Mouse (Mus musculus) Patski (cell line): Measurements from ENCODE around the gene Hand2. TPM values are rescaled to one million over a fixed set of nuclear protein-coding genes. Genes with fewer than 3 reads are reported as not detected.

Source experiments
- ATAC-seq: fragments of 100-300 bp; one replicate; pipeline ENCODE4 v1.8.0; 2021
- CTCF ChIA-PET: fragments of 350-600 bp; sonication (Branson Sonifier 250); formaldehyde crosslinking; loops from one replicate; lab custom pipeline; 2022; ENCODE audit warnings: inconsistent platforms; lab: Charles Lee
- POLR2A ChIA-PET: fragments of 350-600 bp; sonication (Branson Sonifier 250); formaldehyde crosslinking; loops from one replicate; lab custom pipeline; 2022; ENCODE audit warnings: antibody characterized with exemption, inconsistent platforms; lab: Charles Lee
- DNase-seq: peaks from one replicate; pipeline ENCODE4 v3.0.0-alpha.2; 2011; ENCODE audit warnings: low read depth, low spot score
- H3K27me3 ChIP-seq: fragments of 371-371 bp; one replicate; pipeline ENCODE4 v1.5.1; 2021
- CTCF ChIP-seq: fragments of 100-300 bp; IDR thresholded peaks from one replicate; pipeline ENCODE4 v1.5.1; 2021
- in situ Hi-C: fragments of 300-500 bp; cut with MboI; formaldehyde crosslinking; loops from 3 replicates; pipeline ENCODE4 v1.11.1; 2018; ENCODE audit warnings: low pct_unique_long_range_greater_than_20kb, mixed read lengths
- polyA plus RNA-seq: library from polyadenylated mRNA; unstranded; gene quantifications from one replicate; pipeline ENCODE4 v1.2.3, GENCODE M21; 2021

Gene Hand2
- polyA plus RNA-seq, 1 experiment from 2014 or later = 0.58 TPM

DNA sequence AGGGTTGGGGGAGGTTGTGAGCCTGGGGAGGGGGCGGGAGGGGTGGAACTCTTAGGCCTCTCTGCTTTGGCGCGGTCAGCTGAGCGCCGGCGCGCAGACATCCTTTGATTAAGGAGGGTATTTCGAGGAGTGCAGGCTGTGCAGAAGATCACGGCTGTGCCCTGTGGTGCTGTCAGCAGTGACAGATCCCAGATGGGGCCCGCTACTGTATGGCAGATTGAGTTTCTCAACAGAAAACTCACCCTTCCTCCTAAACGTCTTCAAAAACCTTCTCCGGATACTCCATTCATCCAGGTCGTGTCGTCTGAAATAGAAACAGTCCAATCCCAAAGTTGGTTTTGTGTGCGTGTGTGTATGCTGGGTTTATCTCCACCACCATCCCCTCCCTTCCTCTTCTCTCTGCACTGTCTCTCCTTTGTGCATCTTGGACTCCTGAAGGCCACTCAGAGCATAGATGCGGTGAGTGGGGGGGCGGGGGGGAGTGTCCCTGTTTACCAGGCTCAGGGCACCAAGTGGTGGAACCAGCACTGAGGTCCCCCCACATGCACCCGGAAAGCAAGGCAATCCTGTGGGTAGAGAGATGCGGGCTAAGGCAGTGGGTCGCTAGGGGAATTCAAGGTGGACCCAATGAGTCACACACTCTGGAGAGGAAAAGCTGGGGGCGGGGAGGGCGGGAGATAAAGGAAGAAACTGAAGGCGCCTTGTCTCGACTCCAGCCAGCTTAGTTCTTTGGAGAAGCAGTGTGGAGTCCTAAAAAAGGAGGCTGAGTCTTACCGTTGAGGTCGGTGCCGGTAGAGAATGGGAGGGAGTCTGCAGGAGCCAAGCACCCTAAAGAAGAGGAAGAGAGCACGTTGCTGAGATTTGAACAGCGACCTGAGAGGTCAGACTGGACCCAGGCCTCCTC is 11.2 kb downstream of the Hand2 start:
- no peak for DNase-seq
- TF ChIP-seq CTCF = no peak
- ChIA-PET CTCF (no interaction called here), POLR2A (no interaction called here)
- H3K27me3 ChIP-seq = no peaks in the 10 kb centered on the region
- no peak for ATAC-seq
- in situ Hi-C loops = no loop called here

DNA sequence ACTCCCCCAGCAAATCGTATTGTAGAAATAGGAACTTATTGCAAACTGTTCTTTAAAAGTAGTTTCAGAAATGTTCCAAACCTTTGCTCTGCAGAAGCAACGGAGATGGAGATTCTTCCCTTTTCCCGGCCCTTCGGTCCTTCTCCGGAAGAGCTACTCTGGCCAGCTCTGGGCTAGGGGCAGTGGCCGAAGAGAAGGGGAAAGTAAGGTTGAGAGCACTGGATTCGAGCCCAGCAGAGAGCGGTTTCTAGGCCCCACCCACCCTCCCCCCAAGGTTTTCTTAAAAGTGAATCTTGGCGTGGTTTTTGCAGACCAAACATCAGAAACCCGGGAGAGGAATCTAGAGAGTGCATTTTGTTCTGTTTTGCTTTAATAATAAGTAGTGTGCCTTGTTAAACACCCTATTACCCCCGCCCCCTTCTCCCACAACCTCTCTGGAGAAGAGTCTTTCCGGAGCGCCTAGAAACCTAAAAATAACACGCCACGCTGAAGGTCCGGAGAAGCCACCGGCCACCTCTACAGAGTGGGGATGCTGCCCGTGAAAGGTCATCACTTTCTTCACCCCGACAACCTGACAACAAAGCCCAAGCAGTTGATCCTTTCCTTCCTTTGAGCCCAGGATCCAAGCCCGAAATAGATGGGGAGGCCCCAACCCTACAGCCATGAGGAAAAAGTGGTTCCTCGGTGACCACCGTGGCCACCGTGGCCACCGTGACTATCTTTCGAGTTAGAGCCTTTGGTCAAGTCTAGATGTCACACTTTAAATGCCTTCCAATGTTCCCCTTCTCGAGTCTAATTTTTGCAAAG is 12.1 kb downstream of the Hand2 start:
- no peak for ATAC-seq
- CTCF ChIA-PET = no interaction called here
- no peaks in the 10 kb centered on the region for H3K27me3 ChIP-seq
- POLR2A ChIA-PET = no interaction called here
- in situ Hi-C loops = no loop called here
- no peak for DNase-seq
- no peak for TF ChIP-seq CTCF

DNA sequence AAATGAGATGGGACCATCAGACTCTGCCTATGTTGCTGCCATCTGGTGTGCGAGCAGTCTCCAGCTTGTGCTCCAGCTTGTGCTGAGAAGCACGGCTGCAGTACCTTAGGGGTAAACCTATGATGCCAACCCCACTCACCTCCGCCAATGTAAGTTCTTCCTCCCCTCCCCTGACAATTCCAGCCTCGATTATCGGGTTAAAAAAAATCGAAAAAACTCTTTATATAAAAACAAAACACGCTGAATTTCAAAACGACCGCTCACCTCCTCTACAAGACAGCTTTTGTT is 12.6 kb downstream of the Hand2 start:
- no peaks in the 10 kb centered on the region for H3K27me3 ChIP-seq
- CTCF ChIA-PET = no interaction called here
- POLR2A ChIA-PET = no interaction called here
- no peak for TF ChIP-seq CTCF
- in situ Hi-C loops = no loop called here
- no peak for ATAC-seq
- no peak for DNase-seq

DNA sequence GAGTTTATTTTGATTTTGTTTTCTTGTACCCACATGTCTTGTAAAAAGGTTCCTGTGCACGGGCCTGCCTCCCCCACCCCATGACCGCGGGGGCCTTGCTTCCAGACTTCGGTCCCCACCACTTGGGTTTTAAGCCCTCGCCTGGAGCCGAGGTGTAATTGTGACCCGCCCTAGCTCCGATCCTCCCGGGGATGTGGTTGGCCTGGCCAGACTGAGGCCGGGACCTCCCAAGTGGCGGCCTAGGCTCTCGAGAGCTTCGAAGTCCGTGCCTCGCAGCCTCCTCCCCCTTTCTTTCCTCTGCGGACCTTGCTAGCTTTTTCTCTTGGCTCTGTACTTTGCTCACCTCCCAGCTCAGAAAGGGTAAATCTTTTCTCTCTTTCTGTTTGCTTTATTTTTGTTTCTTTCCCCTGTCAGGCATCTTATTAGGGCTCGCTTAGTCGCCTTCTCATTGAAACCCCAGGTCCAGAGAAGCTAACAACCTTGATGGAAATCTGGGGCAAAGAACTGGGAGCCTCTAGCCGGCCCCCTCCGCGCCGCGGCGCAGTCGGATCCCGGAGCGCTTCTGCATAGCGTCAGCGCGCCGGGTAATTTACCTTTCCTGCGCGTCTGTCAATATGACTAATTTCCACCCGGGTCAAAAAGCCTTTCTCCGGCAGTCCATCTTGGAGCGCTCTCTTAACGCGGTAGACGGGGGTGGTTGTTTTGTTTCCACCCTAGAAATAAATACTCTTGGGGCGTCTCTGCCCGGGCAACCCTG is 13.2 kb downstream of the Hand2 start:
- no peaks in the 10 kb centered on the region for H3K27me3 ChIP-seq
- CTCF ChIA-PET = no interaction called here
- TF ChIP-seq CTCF = no peak
- no peak for ATAC-seq
- POLR2A ChIA-PET = interaction anchor here (0.6 kb wide), 1 partner anchor 34 kb away, joined by 4 read pairs; no protein-coding TSS in a partner anchor
- no peak for DNase-seq
- in situ Hi-C loops = no loop called here

DNA sequence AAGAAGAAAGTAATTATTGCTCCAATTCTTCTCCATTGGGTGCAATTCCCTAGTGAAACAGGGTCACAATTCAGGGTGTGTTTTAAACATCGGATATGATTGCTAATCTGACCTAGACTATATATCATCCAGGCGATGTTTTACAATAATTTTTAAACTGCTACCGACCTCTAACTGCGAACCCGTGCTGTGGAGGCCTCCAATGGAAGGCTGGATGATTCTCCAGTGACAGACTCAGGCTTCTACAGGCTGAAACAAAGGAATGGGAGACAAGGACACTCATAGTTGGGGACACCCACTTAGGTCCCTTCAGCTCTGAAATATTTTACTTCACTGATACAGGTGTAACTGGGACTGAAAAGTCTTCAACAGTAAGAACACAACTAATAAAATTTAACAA is 13.9 kb downstream of the Hand2 start:
- ATAC-seq (no peak), DNase-seq (no peak)
- H3K27me3 ChIP-seq = no peaks in the 10 kb centered on the region
- ChIA-PET POLR2A (interaction anchor here (0.6 kb wide), 1 partner anchor 35 kb away, joined by 4 read pairs; no protein-coding TSS in a partner anchor), CTCF (no interaction called here)
- in situ Hi-C loops = no loop called here
- no peak for TF ChIP-seq CTCF

DNA sequence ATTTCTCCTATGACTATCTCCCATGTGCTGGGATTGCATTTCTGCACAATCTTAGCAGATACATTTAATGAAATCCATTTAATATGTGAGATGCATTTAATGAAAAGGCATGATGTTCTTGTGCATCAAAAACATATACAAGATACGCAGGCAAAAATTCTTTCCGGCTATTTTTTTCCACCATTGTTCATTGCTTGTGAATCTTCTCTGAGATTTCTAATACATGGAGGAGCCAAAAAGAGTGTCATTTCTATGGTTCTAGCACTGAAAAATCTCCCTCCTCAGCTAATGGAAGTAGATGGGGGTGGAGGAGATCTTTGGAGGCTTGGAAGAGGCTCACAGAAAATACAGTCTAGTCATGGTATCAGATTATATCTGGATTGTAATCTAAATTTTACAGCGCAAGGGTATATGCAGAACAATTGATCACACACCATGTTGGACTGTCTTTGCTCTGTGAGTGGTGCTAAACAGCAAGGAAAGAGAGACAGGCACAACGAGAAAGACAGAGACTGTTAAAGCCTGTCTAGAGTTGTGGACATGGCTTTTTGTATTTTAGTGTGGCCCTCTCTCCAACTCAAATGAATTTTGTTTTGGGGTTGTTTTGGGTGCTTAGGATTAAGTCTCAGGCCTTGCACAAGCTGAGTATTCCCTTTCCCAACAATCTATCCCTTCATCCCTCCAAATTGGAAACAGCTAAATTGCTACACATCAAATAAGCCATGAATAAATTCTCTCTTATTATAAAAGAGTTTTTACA is 16.7 kb downstream of the Hand2 start:
- POLR2A ChIA-PET = no interaction called here
- TF ChIP-seq CTCF = no peak
- H3K27me3 ChIP-seq = no peaks in the 10 kb centered on the region
- ATAC-seq (no peak), DNase-seq (no peak)
- in situ Hi-C loops = no loop called here
- CTCF ChIA-PET = no interaction called here

DNA sequence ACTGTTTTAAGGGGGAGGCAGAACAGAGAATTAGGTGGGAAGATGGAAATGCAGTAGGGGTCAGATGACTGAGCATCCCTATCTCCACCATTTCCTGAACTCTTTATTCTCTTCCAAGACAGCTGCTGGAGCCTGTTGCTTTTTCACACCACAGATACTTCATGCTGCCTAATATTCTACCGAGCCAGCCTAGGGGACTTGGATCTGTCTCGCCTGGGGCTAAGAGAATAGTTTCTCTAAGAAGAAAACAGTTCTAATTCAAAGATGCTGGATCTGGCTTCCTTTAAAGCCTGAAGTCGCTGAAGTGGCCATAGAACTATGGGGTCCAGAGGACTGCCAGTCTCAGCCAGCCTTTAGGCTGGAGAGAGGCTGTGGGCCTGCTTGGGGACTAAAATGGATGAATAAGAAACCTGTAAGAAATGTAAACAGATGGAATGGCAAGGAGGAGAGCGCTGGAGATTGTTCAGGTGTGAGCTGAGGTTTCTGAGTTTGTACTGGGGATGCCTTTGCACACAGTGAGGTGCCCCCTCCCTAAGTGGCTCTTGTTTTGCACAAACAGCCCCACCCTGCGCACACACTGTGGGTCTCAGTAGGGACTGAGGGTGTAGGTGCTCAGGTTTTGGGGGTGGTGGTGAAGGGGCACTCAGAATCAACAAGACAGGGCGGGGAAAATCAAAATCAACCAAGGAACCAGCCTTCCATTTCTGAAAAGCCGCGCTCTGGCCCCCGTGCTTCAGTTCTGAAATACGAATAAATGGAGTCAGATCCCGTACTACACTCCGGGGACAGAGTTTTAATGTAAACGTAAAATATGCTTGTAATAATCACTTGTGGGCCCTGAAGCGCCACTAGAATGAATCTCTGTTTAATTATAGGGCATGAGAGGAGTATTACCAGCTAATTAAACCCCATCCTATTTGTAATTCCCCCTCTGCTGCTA is 19.2 kb downstream of the Hand2 start:
- ChIA-PET CTCF (no interaction called here), POLR2A (no interaction called here)
- ATAC-seq (no peak), DNase-seq (no peak)
- H3K27me3 ChIP-seq = no peaks in the 10 kb centered on the region
- in situ Hi-C loops = no loop called here
- no peak for TF ChIP-seq CTCF

DNA sequence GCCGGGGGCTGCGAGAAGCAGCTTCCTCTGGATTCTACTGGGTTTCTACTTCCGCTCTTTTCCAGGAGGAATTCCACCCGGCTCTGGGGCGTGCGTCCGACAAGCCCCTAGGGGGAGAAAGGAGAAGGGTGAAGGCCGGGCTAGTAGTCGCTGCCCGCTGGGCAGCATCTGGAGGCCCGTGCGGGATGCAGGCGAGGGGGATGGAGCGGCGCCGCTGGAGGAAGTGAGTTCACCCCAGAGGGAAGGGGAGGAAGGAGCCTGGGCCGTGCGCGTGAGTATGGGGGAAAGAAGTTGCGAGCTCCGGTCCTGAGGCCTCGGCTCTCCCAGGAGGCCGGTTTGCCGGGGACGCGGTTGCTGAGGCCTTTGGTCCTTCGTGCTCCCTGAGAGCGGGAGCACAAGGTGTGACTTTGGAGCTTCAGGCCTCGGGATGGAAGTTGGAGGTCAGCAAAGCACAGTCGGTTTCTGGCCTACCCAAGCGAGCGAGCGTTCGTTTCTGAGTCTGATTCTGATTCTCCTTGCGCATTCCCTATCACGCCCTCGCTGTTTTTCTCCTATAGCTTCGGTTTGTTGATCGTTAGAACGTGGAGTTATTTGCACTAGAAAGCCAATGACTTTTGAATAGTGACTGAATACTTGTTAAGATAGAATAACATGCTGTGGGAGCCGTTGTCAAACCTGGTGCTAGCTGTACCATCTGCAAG is 20.2 kb downstream of the Hand2 start:
- ATAC-seq (no peak), DNase-seq (no peak)
- in situ Hi-C loops = no loop called here
- TF ChIP-seq CTCF = no peak
- H3K27me3 ChIP-seq = no peaks in the 10 kb centered on the region
- CTCF ChIA-PET = no interaction called here
- POLR2A ChIA-PET = no interaction called here

DNA sequence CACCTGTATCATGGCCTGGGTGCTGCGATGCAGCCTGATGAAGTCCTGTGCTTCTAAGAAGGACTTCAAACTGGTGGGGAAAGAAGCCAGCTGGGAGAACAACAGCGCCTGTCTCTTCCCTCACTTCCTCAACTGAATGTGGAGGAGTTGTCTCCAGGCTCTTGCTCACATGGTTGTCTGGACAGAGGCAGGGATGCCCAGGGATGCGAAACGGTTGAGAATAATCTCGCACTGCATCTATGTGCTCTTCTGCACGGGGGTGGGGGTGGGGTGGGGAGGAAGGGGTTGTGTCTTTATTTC is 20.7 kb downstream of the Hand2 start:
- CTCF ChIA-PET = no interaction called here
- H3K27me3 ChIP-seq = no peaks in the 10 kb centered on the region
- POLR2A ChIA-PET = no interaction called here
- in situ Hi-C loops = no loop called here
- TF ChIP-seq CTCF = no peak
- no peak for DNase-seq
- ATAC-seq = no peak
